ENCODE assay signal across 7 mouse cellular contexts in genomic region chr9:71187396-71187795, GRCm38 (mm10).
"Had no signal": no experiment of that assay in that cellular context is flagged by ENCODE, and none has a peak within 500 bp of the region (broad histone marks: within the 10 kb centered on the region; RNA-seq: fewer than 3 reads in every experiment).

No protein-coding gene starts in this region.

- ATAC-seq: midbrain, embryonic 15.5 days had no signal

- DNase-seq: kidney, adult 9 months; kidney, postnatal 36 days; left cerebral cortex, postnatal 4 days; lung, adult 18-20 months; right cerebral cortex, postnatal 25 days; thymus, postnatal 4 days had no signal
